In the genomic region with DNA sequence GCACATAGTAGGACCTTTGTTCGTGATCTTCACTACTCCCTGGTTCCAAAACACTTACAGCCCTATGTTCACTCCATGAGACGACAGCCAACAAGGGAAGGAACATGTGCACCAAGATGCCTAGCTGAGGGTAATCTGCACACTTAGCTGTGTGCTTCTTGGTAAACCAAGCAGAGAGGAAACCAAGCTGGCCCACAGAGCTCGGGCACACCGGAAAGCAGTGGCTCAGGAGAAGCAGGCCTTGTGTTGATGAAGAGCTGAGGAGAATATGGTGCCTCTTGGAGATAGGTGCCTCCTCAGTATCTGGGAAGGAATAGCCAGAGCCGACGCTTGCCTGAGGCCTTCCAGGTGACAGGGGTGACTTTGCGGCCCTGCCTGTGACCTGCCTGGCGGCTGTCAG, we compare ENCODE assay signal across 26 mouse cellular contexts. TPM values are rescaled to one million over a fixed set of nuclear protein-coding genes. Genes with fewer than 3 reads are reported as not detected.
DNase-seq lines count a peak whose midpoint lies in the region; ATAC-seq and TF ChIP-seq lines count a peak whose summit lies in the region.
"Had no signal": no experiment of that assay in that cellular context is flagged by ENCODE, and none has a peak within 500 bp of the region (broad histone marks: within the 10 kb centered on the region; RNA-seq: fewer than 3 reads in every experiment).

No protein-coding gene starts in this region.

- no peak for TF ChIP-seq EP300 in MEL (IDR thresholded peaks at IDR 0.05; ENCODE audit: low read depth in 1 of 2, low read length in 2 of 2)

- no peak for ATAC-seq in CD4-positive, CD25-positive, alpha-beta regulatory T cell, adult 4 months
- no peak for ATAC-seq in heart, embryonic 13.5 days (ENCODE audit: extremely low read depth, insufficient number of reproducible peaks, low FRiP score, low TSS enrichment)
- ATAC-seq in heart, embryonic 12.5 days (ENCODE audit: insufficient number of reproducible peaks, low FRiP score) = no peak
- ATAC-seq: forebrain, embryonic 16.5 days; hindbrain, postnatal 0 days; intestine, embryonic 16.5 days; liver, embryonic 12.5 days; liver, postnatal 0 days; midbrain, embryonic 16.5 days had no signal

- TF ChIP-seq RAD21 in MEL (IDR thresholded peaks at IDR 0.05; ENCODE audit: low read depth, low read length) = no peak

- H3K9ac ChIP-seq in heart, embryonic 13.5 days = no peak overlapping the region
- H3K9ac ChIP-seq in heart, embryonic 12.5 days = no peak overlapping the region
- no peak overlapping the region for H3K9ac ChIP-seq in MEL (ENCODE audit: control insufficient read depth, low read depth, low read length, poor library complexity, severe bottlenecking)
- H3K9ac ChIP-seq: hindbrain, embryonic 12.5 days; liver, embryonic 12.5 days; liver, postnatal 0 days had no signal

- no peaks in the 10 kb centered on the region for H3K9me3 ChIP-seq in heart, embryonic 13.5 days
- H3K9me3 ChIP-seq in heart, embryonic 12.5 days (replicated peaks) = no peaks in the 10 kb centered on the region
- no peaks in the 10 kb centered on the region for H3K9me3 ChIP-seq in MEL (replicated peaks; ENCODE audit: insufficient read depth, low read length)
- H3K9me3 ChIP-seq: heart, embryonic 15.5 days; hindbrain, embryonic 12.5 days; liver, embryonic 12.5 days had no signal

- TF ChIP-seq CTCF in MEL (IDR thresholded peaks at IDR 0.05 in 2 of 3, conservative IDR thresholded peaks at IDR 0.05 in 1 of 3; ENCODE audit: control insufficient read depth in 1 of 3, insufficient read depth in 1 of 3, low read depth in 2 of 3, low read length in 3 of 3, poor library complexity in 1 of 3, severe bottlenecking in 1 of 3) = no peak

- 76% methylated on average over 8 of the region's 8 CpGs for WGBS in heart, embryonic 13.5 days
- 82% methylated on average over 8 of the region's 8 CpGs for whole genome bisulfite sequencing in heart, embryonic 12.5 days

- H3K27ac ChIP-seq in heart, embryonic 13.5 days (replicated peaks) = peak overlapping the region; percentile 60; the same call in 1 of the 2 replicates
- no peak overlapping the region for H3K27ac ChIP-seq in heart, embryonic 12.5 days (ENCODE audit: poor library complexity, severe bottlenecking)
- no peak overlapping the region for H3K27ac ChIP-seq in MEL (ENCODE audit: control insufficient read depth, low read depth, low read length)
- H3K27ac ChIP-seq: hindbrain, embryonic 12.5 days; hindbrain, postnatal 0 days; kidney, postnatal 0 days; liver, embryonic 12.5 days had no signal

- H3K4me1 ChIP-seq in heart, embryonic 13.5 days = peaks cover 89% of the 10 kb centered on the region
- peaks cover 75% of the 10 kb centered on the region for H3K4me1 ChIP-seq in heart, embryonic 12.5 days (replicated peaks)
- H3K4me1 ChIP-seq in MEL (ENCODE audit: control insufficient read depth in 1 of 2, insufficient read depth in 2 of 2, low read length in 2 of 2) = no peaks in the 10 kb centered on the region

- DNase-seq in CD4-positive, CD25-positive, alpha-beta regulatory T cell, adult 2 months (ENCODE audit: low read depth, low spot score) = peak; percentile 16
- DNase-seq in MEL (ENCODE audit: low read depth, low spot score) = no peak
- peak; percentile 35 to 46 for DNase-seq in thymus, postnatal 36 days
- no peak for DNase-seq in ovary, postnatal 10 days (ENCODE audit: low spot score)
- DNase-seq: adrenal gland, postnatal 25 days; cerebellum, adult 11-12 months; cerebellum, adult 9-11 months; gastrocnemius, postnatal 10 days; heart, postnatal 36 days; kidney, adult 8-10 months; kidney, postnatal 4 days; liver, postnatal 0 days; lung, postnatal 36 days had no signal

- no peaks in the 10 kb centered on the region for H3K36me3 ChIP-seq in heart, embryonic 13.5 days
- no peaks in the 10 kb centered on the region for H3K36me3 ChIP-seq in heart, embryonic 12.5 days
- H3K36me3 ChIP-seq in MEL (ENCODE audit: control insufficient read depth in 1 of 2, insufficient read depth in 2 of 2, low read length in 2 of 2) = no peaks in the 10 kb centered on the region
- H3K36me3 ChIP-seq: heart, embryonic 15.5 days; hindbrain, embryonic 12.5 days; liver, embryonic 12.5 days had no signal

- no peak overlapping the region for H3K4me2 ChIP-seq in heart, embryonic 13.5 days
- no peak overlapping the region for H3K4me2 ChIP-seq in heart, embryonic 12.5 days
- H3K4me2 ChIP-seq: heart, embryonic 15.5 days; hindbrain, embryonic 12.5 days; liver, embryonic 12.5 days; midbrain, embryonic 11.5 days had no signal

- no peaks in the 10 kb centered on the region for H3K27me3 ChIP-seq in heart, embryonic 13.5 days (replicated peaks)
- H3K27me3 ChIP-seq in heart, embryonic 12.5 days (replicated peaks) = no peaks in the 10 kb centered on the region
- H3K27me3 ChIP-seq in MEL (ENCODE audit: control insufficient read depth in 1 of 2, insufficient read depth in 2 of 2, low read length in 2 of 2) = no peaks in the 10 kb centered on the region
- H3K27me3 ChIP-seq: heart, embryonic 15.5 days; hindbrain, embryonic 12.5 days; liver, embryonic 12.5 days had no signal

- TF ChIP-seq POLR2A in MEL (IDR thresholded peaks at IDR 0.05; ENCODE audit: control insufficient read depth in 1 of 2, insufficient read depth in 1 of 2, low read depth in 1 of 2, low read length in 2 of 2, poor library complexity in 1 of 2) = no peak

- no peak overlapping the region for H3K4me3 ChIP-seq in heart, embryonic 13.5 days
- no peak overlapping the region for H3K4me3 ChIP-seq in heart, embryonic 12.5 days
- H3K4me3 ChIP-seq in MEL (ENCODE audit: control insufficient read depth in 1 of 2, insufficient read depth in 1 of 2, low read depth in 2 of 2, low read length in 2 of 2) = no peak overlapping the region
- H3K4me3 ChIP-seq: erythroblast, embryonic 14.5 days; heart, embryonic 15.5 days; hindbrain, embryonic 12.5 days; liver, embryonic 12.5 days had no signal

- H3K79me2 ChIP-seq in MEL (ENCODE audit: control insufficient read depth, insufficient read depth, low read length, poor library complexity) = no peaks in the 10 kb centered on the region

TF ChIP-seq in MEL, 35 proteins besides CTCF, POLR2A, EP300 and RAD21:
- no peak for TF ChIP-seq MAFK (IDR thresholded peaks at IDR 0.05; ENCODE audit: borderline replicate concordance, low read depth, low read length)
- no peak for TF ChIP-seq KAT2A (conservative IDR thresholded peaks at IDR 0.05; ENCODE audit: low read depth, low read length)
- TF ChIP-seq RCOR1 (IDR thresholded peaks at IDR 0.05; ENCODE audit: low read depth, low read length) = no peak
- TF ChIP-seq E2F4 (IDR thresholded peaks at IDR 0.05; ENCODE audit: borderline replicate concordance, low read depth, low read length) = no peak
- TF ChIP-seq ZKSCAN1 (IDR thresholded peaks at IDR 0.05; ENCODE audit: low read depth, low read length) = peak; percentile 80; the same call in 1 of the 2 replicates

RNA-seq across cellular contexts. Expression of a gene that starts 26.0 kb away (rescaled TPM):
- 10 to 100 TPM in 1 of 2 experiments, 1 to 10 TPM in 1; 9.3 to 11.5 TPM for polyA plus RNA-seq in CD4-positive, CD25-positive, alpha-beta regulatory T cell, adult 4 months (2017; shearing (Covaris generic))
- polyA plus RNA-seq in heart, embryonic 13.5 days (2015; fragmentation: Nextera tagmentation; extraction: Ambion mirVana) = 5.1 and 6.6 TPM in 2 replicates
- polyA plus RNA-seq in heart, embryonic 12.5 days (2016; fragmentation: Nextera tagmentation; extraction: Ambion mirVana) = 7.5 and 7.8 TPM in 2 replicates
- total RNA-seq in MEL (2012; rRNA removed) = 5.7 and 7.0 TPM in 2 replicates
- polyA plus RNA-seq in MEL (2012; ENCODE audit: insufficient read depth in 1 of 2, insufficient read length in 2 of 2, low read depth in 1 of 2, low replicate concordance in 2 of 2, missing spikeins in 1 of 2) = 10 to 100 TPM in 1 of 2 experiments, not detected in 1; 22.2 TPM

Comparison
In these comparisons a context has a peak if more than half of its experiments do, and no peak if none do; other contexts are left out.
1. DNase-seq: peak in CD4-positive, CD25-positive, alpha-beta regulatory T cell, adult 2 months (single experiment) and thymus, postnatal 36 days (2 of 2); none in MEL (single experiment) and ovary, postnatal 10 days (single experiment).